Mouse (Mus musculus) neural tube, embryonic 13.5 days (tissue): ENCODE results near the gene Prkce. TPM values are rescaled to one million over a fixed set of nuclear protein-coding genes. Genes with fewer than 3 reads are reported as not detected.

Experiments used
- ATAC-seq: fragments of 200-750 bp; cut with Nextera tagmentation; 2 replicates; pipeline ENCODE4 v1.8.0; 2017; ENCODE audit warnings: low read depth, mild to moderate bottlenecking, moderate TSS enrichment, moderate library complexity
- H3K27ac ChIP-seq: fragments of 300-500 bp; sonication (generic); replicated peaks from 2 replicates; pipeline ENCODE4 v1.5.1; 2015; ENCODE audit warnings: moderate library complexity, mild to moderate bottlenecking, inconsistent platforms
- H3K27me3 ChIP-seq: fragments of 300-500 bp; sonication (generic); 2 replicates; pipeline ENCODE4 v1.6.1; 2015; ENCODE audit warnings: mild to moderate bottlenecking, inconsistent platforms
- H3K36me3 ChIP-seq: fragments of 300-500 bp; sonication (generic); 2 replicates; pipeline ENCODE4 v1.6.1; 2015; ENCODE audit warnings: mild to moderate bottlenecking, inconsistent platforms
- H3K4me1 ChIP-seq: fragments of 300-500 bp; sonication (generic); replicated peaks from 2 replicates; pipeline ENCODE4 v1.6.1; 2015; ENCODE audit warnings: inconsistent platforms
- H3K4me2 ChIP-seq: fragments of 300-500 bp; sonication (generic); 2 replicates; pipeline ENCODE4 v1.6.1; 2015; ENCODE audit warnings: inconsistent platforms, mild to moderate bottlenecking, moderate library complexity
- H3K4me3 ChIP-seq: fragments of 300-500 bp; sonication (generic); 2 replicates; pipeline ENCODE4 v1.5.1; 2015; ENCODE audit warnings: mild to moderate bottlenecking, inconsistent platforms
- H3K9ac ChIP-seq: fragments of 300-500 bp; sonication (generic); 2 replicates; pipeline ENCODE4 v1.6.1; 2015; ENCODE audit warnings: moderate library complexity, mild to moderate bottlenecking, inconsistent platforms
- H3K9me3 ChIP-seq: fragments of 300-500 bp; sonication (generic); 2 replicates; pipeline ENCODE4 v1.6.1; 2016; ENCODE audit warnings: inconsistent platforms
- WGBS: fragments of 180-500 bp; shearing (Covaris S2); methylation state at CpG from one replicate; pipeline ENCODE4 v1.1.7; 2015; 5-methylcytosine and 5-hydroxymethylcytosine counted together
- polyA plus RNA-seq: library from polyadenylated mRNA; unstranded; fragments of >200 nt; fragmentation: Nextera tagmentation; extraction: Ambion mirVana; gene quantifications from 2 replicates; pipeline ENCODE4 v1.2.1, GENCODE M21; 2015

The Prkce gene
- polyA plus RNA-seq, 1 experiment from 2014 or later, result 27.7 TPM

- H3K9ac ChIP-seq, result no peak overlapping the region
- H3K9me3 ChIP-seq, result peaks cover 5% of the 10 kb centered on the region; the same call in 1 of the 2 replicates
- H3K36me3 ChIP-seq, result no peaks in the 10 kb centered on the region
- H3K4me2 ChIP-seq, result no peak overlapping the region
- no peak for ATAC-seq
- whole genome bisulfite sequencing, result 79% methylated on average over 4 of the region's 4 CpGs
- 0 out of 2 replicates have a peak, but pooled peaks cover 17% of the 10 kb centered on the region for H3K4me1 ChIP-seq
- H3K27me3 ChIP-seq, result no peaks in the 10 kb centered on the region
- no peak overlapping the region for H3K27ac ChIP-seq
- H3K4me3 ChIP-seq, result no peak overlapping the region
Measured at GRCm38 (mm10) chr17:86317197-86317596, 149.6 kb downstream of the Prkce start.

GRCm38 (mm10) chr17:86319967-86320602 is 152.5 kb downstream of the Prkce start:
- Histone ChIP-seq H3K9ac (no peak overlapping the region), H3K27ac (0 out of 2 replicates have a peak overlapping the region, but pooled peaks have one; percentile 1), H3K9me3 (peaks cover 5% of the 10 kb centered on the region; the same call in 1 of the 2 replicates), H3K4me3 (no peak overlapping the region), H3K27me3 (no peaks in the 10 kb centered on the region), H3K4me1 (peaks cover 29% of the 10 kb centered on the region), H3K4me2 (no peak overlapping the region), H3K36me3 (no peaks in the 10 kb centered on the region)
- WGBS, result 68% methylated on average over 13 of the region's 13 CpGs
- no peak for ATAC-seq

- Histone ChIP-seq H3K9me3 (peaks cover 5% of the 10 kb centered on the region; the same call in 1 of the 2 replicates), H3K36me3 (no peaks in the 10 kb centered on the region), H3K4me3 (no peak overlapping the region), H3K9ac (no peak overlapping the region), H3K27me3 (no peaks in the 10 kb centered on the region), H3K4me1 (peaks cover 32% of the 10 kb centered on the region), H3K27ac (peak overlapping the region; percentile 73; the same call in 1 of the 2 replicates), H3K4me2 (no peak overlapping the region)
- WGBS, result 74% methylated on average over 5 of the region's 5 CpGs
- no peak for ATAC-seq
Measured at GRCm38 (mm10) chr17:86322840-86323239, 155.3 kb downstream of the Prkce start.

- Histone ChIP-seq H3K36me3 (no peaks in the 10 kb centered on the region), H3K27ac (peak overlapping the region; percentile 73), H3K4me1 (peaks cover 37% of the 10 kb centered on the region), H3K9me3 (peaks cover 5% of the 10 kb centered on the region; the same call in 1 of the 2 replicates), H3K27me3 (no peaks in the 10 kb centered on the region), H3K9ac (no peak overlapping the region), H3K4me2 (no peak overlapping the region), H3K4me3 (no peak overlapping the region)
- no peak for ATAC-seq
- 21% methylated on average over 4 of the region's 4 CpGs for WGBS
Measured at GRCm38 (mm10) chr17:86323310-86323709, 155.7 kb downstream of the Prkce start.

- H3K4me1 ChIP-seq, result peaks cover 45% of the 10 kb centered on the region
- no peak overlapping the region for H3K4me2 ChIP-seq
- peak overlapping the region; percentile 73 for H3K27ac ChIP-seq
- H3K27me3 ChIP-seq, result no peaks in the 10 kb centered on the region
- ATAC-seq, result peak; percentile 36
- no peak overlapping the region for H3K4me3 ChIP-seq
- no peaks in the 10 kb centered on the region for H3K36me3 ChIP-seq
- no peaks in the 10 kb centered on the region for H3K9me3 ChIP-seq
- H3K9ac ChIP-seq, result no peak overlapping the region
- 14% methylated on average over 6 of the region's 6 CpGs for WGBS
Measured at GRCm38 (mm10) chr17:86323909-86324686, 156.5 kb downstream of the Prkce start.

GRCm38 (mm10) chr17:86324756-86325155 is 157.2 kb downstream of the Prkce start:
- ATAC-seq, result no peak
- H3K27ac ChIP-seq, result peak overlapping the region; percentile 73
- H3K4me3 ChIP-seq, result no peak overlapping the region
- H3K4me2 ChIP-seq, result no peak overlapping the region
- H3K27me3 ChIP-seq, result no peaks in the 10 kb centered on the region
- no peak overlapping the region for H3K9ac ChIP-seq
- peaks cover 51% of the 10 kb centered on the region for H3K4me1 ChIP-seq
- H3K36me3 ChIP-seq, result no peaks in the 10 kb centered on the region
- no peaks in the 10 kb centered on the region for H3K9me3 ChIP-seq
- 35% methylated on average over 7 of the region's 7 CpGs for WGBS

- WGBS, result 83% methylated on average over 10 of the region's 10 CpGs
- H3K4me1 ChIP-seq, result peaks cover 57% of the 10 kb centered on the region
- no peak overlapping the region for H3K4me2 ChIP-seq
- no peak overlapping the region for H3K4me3 ChIP-seq
- no peak overlapping the region for H3K9ac ChIP-seq
- peak overlapping the region; percentile 73 for H3K27ac ChIP-seq
- H3K36me3 ChIP-seq, result no peaks in the 10 kb centered on the region
- H3K27me3 ChIP-seq, result no peaks in the 10 kb centered on the region
- H3K9me3 ChIP-seq, result no peaks in the 10 kb centered on the region
- ATAC-seq, result no peak
Measured at GRCm38 (mm10) chr17:86325317-86325716, 157.7 kb downstream of the Prkce start.

GRCm38 (mm10) chr17:86327958-86328357 is 160.4 kb downstream of the Prkce start:
- Histone ChIP-seq H3K9me3 (no peaks in the 10 kb centered on the region), H3K27ac (no peak overlapping the region), H3K4me3 (no peak overlapping the region), H3K27me3 (no peaks in the 10 kb centered on the region), H3K9ac (no peak overlapping the region), H3K36me3 (no peaks in the 10 kb centered on the region), H3K4me2 (no peak overlapping the region), H3K4me1 (peaks cover 72% of the 10 kb centered on the region)
- no peak for ATAC-seq
- WGBS, result 72% methylated on average over 4 of the region's 4 CpGs

- H3K4me3 ChIP-seq, result no peak overlapping the region
- H3K4me2 ChIP-seq, result peak overlapping the region; percentile 19; the same call in 1 of the 2 replicates
- whole genome bisulfite sequencing, result 36% methylated on average over 16 of the region's 16 CpGs
Measured at GRCm38 (mm10) chr17:86329273-86330075, 161.9 kb downstream of the Prkce start.

GRCm38 (mm10) chr17:86330076-86330955 is 162.7 kb downstream of the Prkce start:
- H3K9ac ChIP-seq, result peak overlapping the region; percentile 1; the same call in 1 of the 2 replicates
- H3K4me1 ChIP-seq, result peaks cover 52% of the 10 kb centered on the region
- no peaks in the 10 kb centered on the region for H3K9me3 ChIP-seq
- H3K27ac ChIP-seq, result peak overlapping the region; percentile 87
- H3K27me3 ChIP-seq, result no peaks in the 10 kb centered on the region
- no peak overlapping the region for H3K4me3 ChIP-seq
- H3K4me2 ChIP-seq, result no peak overlapping the region
- peak; percentile 69 for ATAC-seq
- 33% methylated on average over 16 of the region's 16 CpGs for WGBS
- no peaks in the 10 kb centered on the region for H3K36me3 ChIP-seq

More at GRCm38 (mm10) chr17:86329273-86330075, 161.9 kb downstream of the Prkce start:
- Histone ChIP-seq H3K9ac (no peak overlapping the region), H3K4me1 (peaks cover 57% of the 10 kb centered on the region), H3K36me3 (no peaks in the 10 kb centered on the region), H3K27ac (peak overlapping the region; percentile 87), H3K27me3 (no peaks in the 10 kb centered on the region), H3K9me3 (no peaks in the 10 kb centered on the region)
- ATAC-seq, result peak; percentile 60; the same call in 1 of the 2 replicates

- peak overlapping the region; percentile 87 for H3K27ac ChIP-seq
Measured at GRCm38 (mm10) chr17:86331835-86332234, 164.2 kb downstream of the Prkce start.

More at GRCm38 (mm10) chr17:86331835-86332234, 164.2 kb downstream of the Prkce start:
- H3K27me3 ChIP-seq, result no peaks in the 10 kb centered on the region
- peaks cover 48% of the 10 kb centered on the region for H3K4me1 ChIP-seq
- no peak overlapping the region for H3K9ac ChIP-seq
- H3K9me3 ChIP-seq, result no peaks in the 10 kb centered on the region
- no peak overlapping the region for H3K4me3 ChIP-seq
- H3K36me3 ChIP-seq, result no peaks in the 10 kb centered on the region
- WGBS, result 80% methylated on average over 8 of the region's 8 CpGs
- ATAC-seq, result no peak
- no peak overlapping the region for H3K4me2 ChIP-seq
